In the genomic region with DNA sequence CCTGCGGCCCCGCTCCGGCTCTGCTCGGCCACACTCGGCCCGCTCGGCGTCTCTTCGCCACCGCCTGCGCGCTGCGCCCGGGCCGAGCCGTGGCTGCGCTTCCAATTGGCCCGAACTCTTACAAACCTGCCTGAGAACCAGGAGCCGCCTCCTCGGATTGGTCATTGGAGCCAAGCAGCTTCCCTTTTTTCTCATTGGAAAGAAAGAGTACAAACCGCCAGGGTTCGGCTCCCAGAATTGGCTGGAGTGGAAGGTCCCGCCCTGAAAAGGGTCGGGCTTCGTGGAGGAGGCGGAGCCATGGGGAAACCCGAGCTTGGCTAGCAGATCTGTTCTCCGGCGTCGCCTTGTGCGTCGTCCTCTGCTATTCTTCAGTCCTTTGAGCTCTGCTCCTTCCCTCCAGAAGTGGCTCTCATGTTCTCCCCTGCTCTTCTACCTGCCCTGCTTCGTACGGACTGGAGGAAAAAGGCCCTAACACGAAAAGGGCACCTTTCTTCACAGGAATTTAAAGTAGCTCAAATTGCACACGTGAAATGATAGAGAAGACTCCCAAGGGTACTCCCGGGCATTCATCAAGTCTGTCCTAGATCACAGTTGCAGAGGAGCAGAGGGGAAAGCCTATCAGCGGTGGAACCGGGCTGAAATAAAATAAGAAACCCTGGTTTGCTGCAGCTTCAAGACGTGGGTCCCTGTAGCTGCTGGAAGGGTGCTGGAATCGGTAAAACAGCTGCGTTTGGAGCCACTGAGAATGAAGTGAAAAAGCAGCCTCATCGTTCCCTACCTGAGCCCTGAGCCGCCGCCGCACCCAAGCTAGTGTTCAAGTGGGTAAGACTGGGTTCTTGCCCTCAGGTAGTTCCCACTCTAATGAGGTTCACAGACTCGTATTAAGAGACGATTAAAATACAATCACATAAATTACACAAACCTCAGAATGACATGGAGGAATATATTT, we compare ENCODE assay signal across 1 mouse cellular context.
TF ChIP-seq lines count a peak whose summit lies in the region.

Ppp2r5d (minus strand) TSS at position 225 of the 949 bp plus-strand sequence.

TF ChIP-seq in CH12.LX, 34 proteins besides CTCF, POLR2A, EP300 and RAD21 (continued from another document):
- TF ChIP-seq RCOR1 (conservative IDR thresholded peaks at IDR 0.05; ENCODE audit: low read depth, low read length), result no peak
- TF ChIP-seq IRF4 (IDR thresholded peaks at IDR 0.05; ENCODE audit: low read depth, low read length), result peak; percentile 8; the same call in 1 of the 2 replicates
- TF ChIP-seq ZKSCAN1 (IDR thresholded peaks at IDR 0.05; ENCODE audit: borderline replicate concordance, low read depth, low read length), result no peak
- TF ChIP-seq GABPA (IDR thresholded peaks at IDR 0.05; ENCODE audit: insufficient replicate concordance, low read depth, low read length), result no peak
- no peak for TF ChIP-seq MAZ (IDR thresholded peaks at IDR 0.05; ENCODE audit: low read depth, low read length)
- TF ChIP-seq PAX5 (IDR thresholded peaks at IDR 0.05; ENCODE audit: low read length), result no peak
- no peak for TF ChIP-seq UBTF (IDR thresholded peaks at IDR 0.05; ENCODE audit: low read depth, low read length)
- TF ChIP-seq HCFC1 (IDR thresholded peaks at IDR 0.05; ENCODE audit: low read depth, low read length), result no peak; the same call in 1 of the 2 replicates
- TF ChIP-seq E2F4 (IDR thresholded peaks at IDR 0.05; ENCODE audit: insufficient replicate concordance, low read depth, low read length), result no peak
- TF ChIP-seq TCF12 (IDR thresholded peaks at IDR 0.05; ENCODE audit: low read depth, low read length), result no peak; the same call in none of the 2 replicates
- TF ChIP-seq MAFK (IDR thresholded peaks at IDR 0.05; ENCODE audit: insufficient replicate concordance, low read length), result no peak
- TF ChIP-seq MYC (IDR thresholded peaks at IDR 0.05; ENCODE audit: low read depth, low read length), result 0 out of 2 replicates have a peak, but pooled peaks have one; percentile 64
- no peak for TF ChIP-seq ZC3H11A (IDR thresholded peaks at IDR 0.05; ENCODE audit: low read depth, low read length)
- TF ChIP-seq CHD2 (IDR thresholded peaks at IDR 0.05; ENCODE audit: low read length), result peak; percentile 65; the same call in 1 of the 2 replicates
- peak; percentile 68 for TF ChIP-seq MXI1 (IDR thresholded peaks at IDR 0.05; ENCODE audit: low read depth, low read length)
- TF ChIP-seq SIN3A (IDR thresholded peaks at IDR 0.05; ENCODE audit: low read length), result no peak; the same call in none of the 2 replicates
- TF ChIP-seq ZMIZ1 (IDR thresholded peaks at IDR 0.05; ENCODE audit: low read depth, low read length), result peak; percentile 75
- TF ChIP-seq TBP (conservative IDR thresholded peaks at IDR 0.05; ENCODE audit: low read depth, low read length), result peak; percentile 89; the same call in 1 of the 2 replicates
- TF ChIP-seq KAT2A (IDR thresholded peaks at IDR 0.05; ENCODE audit: insufficient replicate concordance, low read length), result no peak
- no peak for TF ChIP-seq ETS1 (conservative IDR thresholded peaks at IDR 0.05; ENCODE audit: low read depth, low read length)
- TF ChIP-seq USF1 (IDR thresholded peaks at IDR 0.05; ENCODE audit: low read depth, low read length), result no peak
- TF ChIP-seq POLR2AphosphoS2 (IDR thresholded peaks at IDR 0.05; ENCODE audit: low read depth, low read length), result peak; percentile 85; the same call in 1 of the 2 replicates
